Mouse (Mus musculus) T-helper 2 cell (primary cell): Measurements from ENCODE around the gene Coro7.
"Not testable (repeated sequence)": the region's sequence is repeated elsewhere in the genome, so short reads cannot be mapped to it uniquely, and the experiment has no call there.

Source experiments
- in situ Hi-C: fragments of 300-600 bp; cut with MboI, MseI; formaldehyde crosslinking; loops from one replicate; pipeline ENCODE4 v1.15.1; 2025; ENCODE audit warnings: high pct_unique_total_duplicates

Gene Coro7

GRCm38 (mm10) chr16:4679121-4680018 lies at the start of gene Coro7:
Coro7 (minus strand) TSS chr16:4679777.
- in situ Hi-C loops: no loop called here

DNA sequence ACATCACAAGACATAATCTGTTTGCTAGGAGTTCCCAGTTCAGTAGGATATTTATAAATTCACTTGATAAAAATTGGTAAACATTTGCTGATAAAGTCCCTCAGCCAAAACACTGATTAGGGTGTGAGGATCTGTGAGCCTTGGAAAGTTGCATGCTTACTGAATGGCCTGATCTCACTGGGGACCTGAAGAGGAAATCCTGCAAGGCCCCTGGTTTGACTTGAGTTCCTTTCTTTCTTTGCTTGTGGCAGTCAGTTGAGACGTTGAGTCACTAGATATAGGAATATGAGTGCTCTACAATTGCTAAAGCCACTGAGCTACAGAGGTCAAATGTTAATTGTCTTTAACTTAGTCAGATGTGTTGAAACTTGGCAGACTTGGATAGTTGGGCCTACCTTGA lies 48.4 kb upstream of the Coro7 start:
- in situ Hi-C loops: loop anchor here (5.0 kb wide), 1 partner anchor 59 kb away; no protein-coding TSS in a partner anchor

DNA sequence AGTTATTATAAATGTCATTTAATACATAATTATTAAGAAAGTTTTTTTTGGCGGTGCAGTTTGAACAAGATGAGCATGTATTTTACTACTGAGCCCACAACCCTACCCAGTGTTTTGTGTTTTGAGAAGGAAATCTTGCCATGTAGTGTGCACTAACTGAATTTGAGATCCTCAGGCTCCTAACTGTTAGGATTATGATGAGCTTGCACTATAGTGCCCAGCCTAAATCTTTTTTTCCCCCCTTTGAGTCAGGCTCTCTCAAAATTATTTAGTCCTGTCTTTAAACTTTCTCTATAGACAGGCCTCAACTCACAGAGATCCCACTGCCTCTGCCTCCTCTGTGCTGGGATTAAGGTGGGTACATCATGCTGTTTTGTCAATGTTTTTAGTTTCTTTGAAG lies 47.9 kb upstream of the Coro7 start:
- in situ Hi-C loops: loop anchor here (5.0 kb wide), 1 partner anchor 60 kb away; no protein-coding TSS in a partner anchor

DNA sequence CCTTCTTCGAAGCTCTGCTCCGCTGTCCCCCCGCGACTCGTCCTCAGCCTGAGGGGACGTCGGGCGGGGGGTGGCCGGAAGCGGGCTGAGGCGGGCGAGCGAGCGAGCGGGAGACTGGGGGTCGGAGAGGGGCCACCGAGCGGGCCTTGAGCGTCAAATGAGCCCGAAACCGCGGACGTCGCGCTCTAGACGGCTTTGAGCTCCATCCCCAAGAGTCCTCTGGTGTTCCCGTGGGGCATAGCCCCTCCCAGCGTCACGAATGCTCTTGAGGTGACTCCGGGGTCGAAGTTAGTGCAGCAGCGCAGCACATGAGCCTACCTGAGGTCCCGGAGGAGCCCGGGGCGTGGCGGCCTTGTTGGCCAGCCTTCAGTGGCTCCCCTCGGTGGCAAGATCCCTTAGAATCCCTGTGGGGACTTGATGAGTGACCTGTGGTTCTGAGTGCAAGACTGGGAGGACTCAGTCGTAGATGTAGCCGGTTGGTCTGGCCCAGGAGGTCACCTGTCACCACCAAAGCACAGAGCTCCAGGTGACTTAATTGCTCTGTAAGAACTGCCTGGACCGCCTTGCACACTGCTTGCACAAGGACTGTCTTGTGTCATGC lies 47.1 kb upstream of the Coro7 start:
- in situ Hi-C loops: loop anchor here (5.0 kb wide), 1 partner anchor 61 kb away; no protein-coding TSS in a partner anchor

DNA sequence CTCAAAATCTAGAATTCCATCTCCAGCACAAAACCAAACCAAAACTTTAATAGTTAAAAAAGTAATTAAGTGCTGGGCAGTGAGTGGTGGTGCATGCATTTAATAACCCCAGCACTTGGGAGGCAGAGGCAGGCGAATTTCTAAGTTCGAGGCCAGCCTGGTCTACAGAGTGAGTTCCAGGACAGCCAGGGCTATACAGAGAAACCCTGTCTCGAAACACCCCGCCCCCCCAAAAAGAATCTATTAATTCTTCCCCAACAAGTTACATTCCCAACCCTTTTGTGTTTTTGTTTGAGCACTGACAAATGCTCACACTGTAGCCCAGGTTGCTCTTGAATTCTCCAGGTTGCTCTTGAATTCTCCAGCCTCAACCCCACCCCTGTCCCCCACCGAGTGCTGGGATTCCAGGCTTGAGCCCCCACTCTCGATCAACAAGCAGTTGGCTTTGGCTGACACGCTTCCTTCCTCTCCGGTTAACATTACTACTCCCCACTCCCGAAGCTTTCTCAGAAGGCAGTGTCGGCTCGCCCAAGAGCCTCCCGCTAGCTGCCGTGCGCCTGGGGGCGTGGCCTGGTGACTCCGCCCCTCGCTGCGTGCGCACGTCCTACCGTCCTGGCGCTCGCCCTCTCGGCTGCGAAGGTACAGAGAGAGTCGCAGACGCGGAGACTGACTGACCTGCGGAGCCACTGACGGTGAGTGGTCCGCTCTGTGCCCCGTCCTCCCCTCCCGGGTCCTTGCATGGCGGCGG lies 46.4 kb upstream of the Coro7 start, which contains the start of gene Hmox2:
Gene Hmox2 (plus strand): TSS at position 582 of the 748 bp plus-strand sequence.
- in situ Hi-C loops: loop anchor here (5.0 kb wide), 1 partner anchor 61 kb away; no protein-coding TSS in a partner anchor

GRCm38 (mm10) chr16:4725266-4725665 lies 45.7 kb upstream of the Coro7 start:
- in situ Hi-C loops: loop anchor here (5.0 kb wide), 1 partner anchor 62 kb away; no protein-coding TSS in a partner anchor

DNA sequence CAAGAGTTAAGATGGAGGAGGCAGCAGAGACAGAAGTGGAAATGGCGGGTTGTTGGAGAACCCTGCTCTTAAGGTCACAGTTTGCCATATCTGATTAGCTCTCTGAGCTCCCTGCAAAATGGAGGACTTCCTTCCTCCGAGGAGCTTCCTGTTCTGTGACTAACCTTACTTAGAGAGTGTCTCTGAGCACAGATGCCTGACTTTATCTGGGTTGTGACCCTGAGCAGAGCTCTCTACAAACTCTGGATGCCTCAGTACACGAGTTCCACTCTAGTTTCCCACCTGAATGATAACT lies 43.3 kb upstream of the Coro7 start:
- in situ Hi-C loops: no loop called here

DNA sequence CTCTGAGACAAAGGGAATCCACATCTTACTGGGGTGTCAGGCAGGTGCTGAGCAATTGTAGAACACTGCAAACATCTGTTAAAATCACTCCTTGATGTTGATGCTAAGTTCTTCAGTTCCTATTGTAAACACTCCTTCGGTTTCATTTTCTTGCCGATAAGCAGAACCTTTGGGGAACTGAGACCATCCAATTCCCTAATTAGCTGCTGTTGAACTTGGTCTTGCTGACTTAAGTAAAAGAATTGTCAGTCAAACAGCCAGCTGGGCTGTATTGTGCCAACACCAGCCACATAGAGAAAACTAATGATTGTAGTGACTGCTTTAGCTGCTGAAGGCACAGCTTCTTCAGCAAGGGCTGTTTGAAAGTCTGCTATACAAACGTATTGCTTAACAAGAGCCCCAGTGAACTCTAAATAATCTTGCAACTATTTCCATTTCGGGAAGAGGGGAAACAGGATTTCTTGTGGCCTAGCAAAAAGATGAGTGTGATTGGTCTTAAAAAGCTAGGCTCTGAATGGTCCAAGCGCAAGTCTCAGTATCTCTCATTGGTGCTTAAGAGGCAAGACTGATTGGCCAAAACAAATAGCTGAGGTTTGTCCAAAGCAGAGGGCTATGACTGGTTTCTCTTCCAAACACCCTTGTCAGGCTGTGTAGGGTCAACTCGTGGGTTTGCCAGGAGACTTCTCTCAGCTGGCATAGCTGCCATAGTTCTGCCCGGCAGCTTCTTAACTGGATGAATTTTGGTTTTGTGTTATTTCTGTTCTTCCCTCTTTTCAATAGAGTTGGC lies 42.7 kb upstream of the Coro7 start:
- in situ Hi-C loops: no loop called here

GRCm38 (mm10) chr16:4718753-4719518 lies 39.4 kb upstream of the Coro7 start, which contains the start of gene Nmral1:
Nmral1 (minus strand) TSS chr16:4719356.
- in situ Hi-C loops: no loop called here

DNA sequence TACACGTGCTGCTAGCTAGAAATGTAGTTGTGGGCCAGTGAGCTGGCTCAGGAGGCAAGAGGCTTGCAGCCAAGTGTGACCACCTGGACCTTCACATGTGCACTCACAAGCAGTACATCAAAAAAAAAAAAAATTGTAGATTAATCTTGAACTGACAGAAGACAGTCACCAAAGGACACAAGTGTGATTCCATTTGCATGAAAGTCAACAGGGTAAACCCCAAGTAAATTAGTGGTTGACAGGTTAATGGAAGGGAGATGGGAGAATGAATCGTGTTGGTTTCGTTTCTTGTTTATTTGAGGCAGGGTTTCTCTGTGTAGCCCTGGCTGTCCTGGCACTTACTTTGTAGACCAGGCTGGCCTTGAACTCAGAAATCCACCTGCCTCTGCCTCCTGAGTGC lies 38.3 kb upstream of the Coro7 start:
- in situ Hi-C loops: no loop called here

GRCm38 (mm10) chr16:4713861-4714710 lies 34.5 kb upstream of the Coro7 start:
- in situ Hi-C loops: no loop called here

DNA sequence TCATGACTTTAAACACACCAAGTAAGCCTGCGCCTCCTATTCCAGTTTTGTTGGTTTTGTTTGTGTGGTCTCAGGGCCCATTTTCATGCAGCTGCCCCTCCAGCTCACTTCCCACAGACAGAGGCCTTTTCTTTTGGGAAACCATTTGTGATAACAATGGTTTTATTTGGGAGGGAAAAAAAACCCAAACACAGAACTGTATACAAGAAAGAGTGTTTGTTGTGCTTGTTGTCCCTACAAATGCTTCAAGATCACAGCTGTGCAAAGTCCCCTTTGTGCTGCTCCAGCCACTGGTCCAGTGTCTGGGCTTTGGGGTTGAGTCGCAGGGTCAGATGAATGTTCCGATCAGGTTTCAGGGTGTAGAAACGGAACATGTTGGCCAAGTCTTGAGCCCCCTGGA lies 31.6 kb upstream of the Coro7 start:
- in situ Hi-C loops: no loop called here

- in situ Hi-C loops: no loop called here
Measured at GRCm38 (mm10) chr16:4705541-4705940, 26.0 kb upstream of the Coro7 start.

GRCm38 (mm10) chr16:4702646-4703045 lies 23.1 kb upstream of the Coro7 start:
- in situ Hi-C loops: loop anchor here (5.0 kb wide), 1 partner anchor 70 kb away; no protein-coding TSS in a partner anchor

DNA sequence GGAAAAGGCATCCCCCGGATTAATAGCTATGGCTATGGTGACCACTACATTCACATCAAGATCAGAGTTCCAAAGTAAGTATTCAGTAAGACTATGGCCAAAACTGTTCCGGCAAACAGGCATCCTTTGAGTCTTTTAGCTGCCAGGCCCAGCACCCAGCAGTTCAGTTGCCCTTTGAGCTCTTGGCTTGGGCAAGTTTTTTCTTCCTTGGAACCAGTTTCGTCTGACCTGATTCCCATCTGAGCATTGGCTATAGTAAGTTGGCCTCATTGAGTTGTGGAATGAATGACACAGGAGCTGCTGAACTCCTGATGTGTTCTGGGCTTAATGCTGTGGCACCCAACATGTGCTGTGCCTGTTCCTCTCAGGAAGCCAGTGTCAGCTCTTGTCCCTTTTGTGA lies 21.6 kb upstream of the Coro7 start:
- in situ Hi-C loops: loop anchor here (5.0 kb wide), 1 partner anchor 71 kb away; no protein-coding TSS in a partner anchor

GRCm38 (mm10) chr16:4689371-4689770 lies 9.8 kb upstream of the Coro7 start:
- in situ Hi-C loops: not testable (repeated sequence)

DNA sequence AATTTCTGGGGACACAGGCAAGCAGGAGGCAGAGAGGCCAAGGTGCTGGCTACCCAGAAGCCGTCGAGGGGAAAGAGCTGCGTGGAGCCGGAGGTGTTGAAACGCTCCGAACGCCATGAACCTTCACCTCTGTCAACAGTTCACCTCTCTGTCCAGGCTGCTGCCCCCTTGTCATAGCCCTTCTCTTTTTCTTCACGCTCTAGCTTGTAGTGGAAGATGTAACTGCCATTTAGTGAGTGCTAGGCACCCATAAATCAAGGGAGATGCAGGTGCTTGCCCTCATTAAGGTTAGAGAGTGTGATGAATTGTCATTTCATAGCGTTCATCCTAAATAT lies 4.8 kb upstream of the Coro7 start:
- in situ Hi-C loops: no loop called here

GRCm38 (mm10) chr16:4683581-4684456 lies 4.2 kb upstream of the Coro7 start:
- in situ Hi-C loops: no loop called here

- in situ Hi-C loops: no loop called here
Measured at GRCm38 (mm10) chr16:4683193-4683580, 3.6 kb upstream of the Coro7 start.
